Mouse (Mus musculus) cerebellum, adult 9-10 months (tissue): ENCODE results near the gene Sema3b.

ENCODE experiments used
- DNase-seq: peaks from one replicate; pipeline ENCODE4 v3.0.0; 2022

Gene Sema3b

GRCm38 (mm10) chr9:107612191-107612944 lies 3.3 kb upstream of the Sema3b start:
- DNase-seq, result peak; percentile 97

DNA sequence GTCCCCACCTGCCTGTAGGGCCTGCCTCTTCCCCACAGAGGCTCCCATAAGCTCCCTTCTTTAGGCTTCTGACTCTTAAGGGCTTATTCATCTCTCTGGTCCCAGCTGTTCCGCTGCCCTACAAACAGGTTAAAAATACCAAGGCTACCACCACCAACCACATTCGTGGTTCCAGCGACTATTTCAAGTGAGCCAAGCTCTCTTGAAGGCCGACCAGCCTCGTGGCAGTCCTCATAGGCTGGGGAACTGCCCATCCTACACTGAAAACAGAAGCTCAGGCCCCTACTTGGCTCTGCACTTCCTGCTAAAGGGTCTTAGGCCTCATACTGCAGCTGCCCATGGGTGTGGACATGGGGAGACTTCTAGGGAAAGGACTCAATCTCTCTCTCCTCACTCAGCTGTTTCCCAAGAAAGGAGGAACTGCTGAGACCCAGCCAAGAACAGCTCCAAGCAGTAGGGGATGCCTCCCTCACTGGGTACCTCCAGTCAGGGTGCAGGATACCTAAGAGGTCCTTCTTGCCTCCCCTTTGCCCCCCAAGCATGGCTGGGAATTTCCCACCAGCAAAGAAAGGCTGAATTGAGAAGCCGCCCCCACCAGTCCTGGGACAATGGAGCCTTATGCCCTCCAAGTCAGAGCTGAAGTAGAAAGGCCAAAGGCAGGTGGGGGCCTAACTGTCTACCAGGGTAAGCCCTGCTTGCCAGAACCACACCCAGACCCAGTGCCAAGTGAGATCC lies 2.6 kb upstream of the Sema3b start:
- no peak for DNase-seq

DNA sequence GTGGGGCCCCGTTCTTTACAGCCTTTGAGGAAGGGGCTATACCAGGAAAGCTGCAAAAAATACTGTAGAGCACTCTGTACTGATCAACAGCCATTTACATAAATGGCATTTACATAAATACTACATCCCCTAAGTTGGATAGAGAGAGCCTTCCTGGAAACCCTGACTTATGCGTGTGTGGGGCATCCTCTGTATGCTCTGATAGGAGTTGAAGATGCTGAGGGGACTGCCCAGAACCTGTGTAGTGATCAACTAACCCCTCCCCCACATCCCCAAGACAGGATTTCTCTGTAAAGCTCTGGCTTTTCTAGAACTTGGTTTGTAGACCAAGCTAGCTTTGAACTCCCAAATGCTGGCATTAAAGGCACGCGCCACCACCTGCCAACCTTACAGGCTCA lies 403 bp upstream of the Sema3b start:
- no peak for DNase-seq

GRCm38 (mm10) chr9:107607653-107608245 lies 1.3 kb downstream of the Sema3b start:
- DNase-seq, result no peak

- no peak for DNase-seq
Measured at GRCm38 (mm10) chr9:107607036-107607435, 2.0 kb downstream of the Sema3b start.

DNA sequence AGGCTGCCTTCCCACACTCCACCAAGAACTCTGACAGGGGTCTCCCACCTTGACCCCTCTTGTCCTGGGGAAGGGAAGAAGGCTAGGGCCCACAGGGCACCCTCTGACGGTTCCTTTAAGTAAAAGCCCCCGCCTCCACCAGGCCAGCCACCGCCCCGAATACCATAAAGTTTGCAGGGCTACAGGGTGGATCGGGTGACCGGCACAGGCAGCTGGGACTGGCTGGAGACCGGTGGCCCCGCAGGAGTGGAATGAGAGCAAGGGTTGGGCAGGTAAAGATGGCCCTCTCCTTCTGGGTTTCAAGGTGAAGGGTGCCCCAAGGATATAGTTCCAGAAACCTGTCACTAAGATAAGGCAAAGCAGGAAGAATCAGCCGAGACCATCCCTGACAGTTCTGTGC lies 2.4 kb downstream of the Sema3b start:
- no peak for DNase-seq

- DNase-seq, result no peak
Measured at GRCm38 (mm10) chr9:107605041-107605661, 3.9 kb downstream of the Sema3b start.

DNA sequence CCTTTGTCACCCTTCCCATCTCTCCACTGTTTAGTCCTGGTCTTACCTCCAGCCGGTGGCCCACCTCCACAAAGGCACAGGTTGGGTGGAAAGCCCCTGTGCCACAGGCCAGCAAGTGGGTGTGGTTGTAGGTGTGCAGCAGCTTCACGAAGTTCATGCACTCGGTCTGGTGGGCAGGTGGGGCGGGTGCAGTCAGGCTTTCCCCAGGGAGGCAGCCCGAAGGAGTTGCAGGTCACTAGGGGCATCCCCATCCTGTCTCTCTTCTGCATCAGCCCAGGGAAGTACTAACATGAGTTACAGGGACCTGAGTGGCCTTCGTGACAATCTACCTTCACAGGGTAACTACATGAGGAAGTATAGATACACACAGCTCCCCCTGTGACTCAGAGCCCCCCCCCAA lies 5.8 kb downstream of the Sema3b start:
- no peak for DNase-seq

- peak; percentile 93 for DNase-seq
Measured at GRCm38 (mm10) chr9:107602068-107602648, 6.9 kb downstream of the Sema3b start.

- no peak for DNase-seq
Measured at GRCm38 (mm10) chr9:107601275-107601674, 7.8 kb downstream of the Sema3b start.

- peak; percentile 67 for DNase-seq
Measured at GRCm38 (mm10) chr9:107600745-107601144, 8.3 kb downstream of the Sema3b start.

GRCm38 (mm10) chr9:107599842-107600241 lies 9.2 kb downstream of the Sema3b start:
- peak; percentile 66 for DNase-seq

GRCm38 (mm10) chr9:107599433-107599832 lies 9.6 kb downstream of the Sema3b start:
- no peak for DNase-seq

GRCm38 (mm10) chr9:107598385-107598784 lies 10.6 kb downstream of the Sema3b start:
- DNase-seq, result no peak

DNA sequence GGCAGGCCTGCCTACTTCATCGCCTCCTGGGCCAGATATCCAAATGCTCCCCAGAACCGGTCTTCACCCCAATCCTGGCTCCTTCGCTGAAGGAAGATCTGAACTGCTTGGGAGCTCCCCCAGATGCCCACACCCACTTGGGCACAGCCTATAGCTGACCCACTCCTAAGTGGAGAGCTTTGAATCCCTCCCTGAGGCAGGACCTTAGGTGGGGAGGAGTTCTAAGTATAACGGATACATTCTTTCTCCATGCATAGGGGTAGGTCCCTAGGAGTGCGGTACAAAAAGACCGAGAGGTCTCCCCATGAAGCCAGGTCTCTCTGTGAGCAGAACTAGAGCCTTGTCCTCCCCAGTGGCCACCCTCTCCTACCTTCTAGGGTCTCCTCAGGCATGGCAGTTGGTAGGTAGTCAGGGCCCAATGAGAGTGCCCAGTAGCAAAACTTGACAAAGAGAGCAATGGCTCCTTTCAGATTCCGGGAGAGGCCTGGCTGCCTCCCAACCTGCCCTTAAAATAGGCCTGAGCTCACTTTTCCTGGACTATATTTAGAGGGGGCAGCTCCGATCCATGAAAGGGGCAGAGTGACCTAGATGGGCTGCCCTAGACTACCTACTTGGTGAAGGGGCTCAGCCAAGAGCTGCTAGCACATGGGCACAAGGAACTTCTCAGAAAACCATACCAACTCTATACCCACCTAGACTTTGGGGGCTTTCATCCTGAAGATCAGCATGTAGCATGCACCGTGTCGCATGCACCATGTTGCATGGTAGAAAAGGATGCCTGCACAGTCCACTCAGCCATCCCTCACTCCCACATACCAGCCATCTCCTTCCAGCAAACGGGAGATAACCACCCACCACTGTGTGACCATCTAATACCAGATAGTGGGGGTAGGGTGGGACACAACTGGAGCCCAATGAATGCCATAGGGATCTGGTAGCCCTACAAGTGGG lies 12.1 kb downstream of the Sema3b start:
- no peak for DNase-seq

- no peak for DNase-seq
Measured at GRCm38 (mm10) chr9:107594281-107595062, 14.6 kb downstream of the Sema3b start.

DNA sequence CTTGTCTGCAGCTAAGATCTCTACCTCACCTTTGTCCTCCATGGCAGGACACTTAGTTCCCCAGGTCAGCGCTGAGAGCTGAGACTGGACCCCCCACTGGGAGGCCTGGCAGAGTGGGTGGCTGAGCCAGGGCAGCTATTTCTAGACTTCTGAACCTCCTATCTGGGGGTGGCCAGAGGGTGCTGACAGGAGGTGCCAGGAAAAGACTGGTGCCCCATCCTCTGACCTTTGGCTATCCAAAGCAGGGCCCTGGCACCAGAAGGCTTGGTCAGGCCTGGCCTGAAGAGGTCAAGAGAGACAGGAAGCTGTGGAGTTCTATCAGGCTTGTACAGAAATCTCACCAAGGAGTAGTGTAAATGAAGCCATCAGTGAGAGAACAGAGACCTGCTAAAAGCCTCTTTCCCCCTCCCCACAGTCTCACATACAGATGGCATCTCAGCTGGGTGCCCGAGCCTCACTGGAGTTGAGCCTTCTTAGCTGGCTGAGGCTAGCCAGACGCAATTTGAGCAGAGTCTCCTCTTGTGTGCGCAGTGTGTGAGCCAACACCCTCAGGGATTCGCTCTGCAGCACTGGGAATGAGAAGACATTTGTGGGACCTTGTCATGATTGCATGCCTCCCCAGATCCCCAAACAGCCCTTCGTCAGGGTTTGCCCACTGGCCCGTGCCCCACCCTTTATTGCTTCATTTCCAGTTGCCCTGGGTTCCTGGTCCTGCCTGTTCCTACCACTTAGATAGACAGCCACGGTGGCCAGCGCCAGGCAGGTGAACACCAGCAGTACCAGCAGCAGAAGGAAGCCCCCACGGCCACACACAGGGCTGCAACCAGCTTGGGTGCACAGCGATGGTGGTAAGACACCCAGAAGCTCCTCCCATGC lies 15.7 kb downstream of the Sema3b start:
- peak; percentile 93 for DNase-seq

DNA sequence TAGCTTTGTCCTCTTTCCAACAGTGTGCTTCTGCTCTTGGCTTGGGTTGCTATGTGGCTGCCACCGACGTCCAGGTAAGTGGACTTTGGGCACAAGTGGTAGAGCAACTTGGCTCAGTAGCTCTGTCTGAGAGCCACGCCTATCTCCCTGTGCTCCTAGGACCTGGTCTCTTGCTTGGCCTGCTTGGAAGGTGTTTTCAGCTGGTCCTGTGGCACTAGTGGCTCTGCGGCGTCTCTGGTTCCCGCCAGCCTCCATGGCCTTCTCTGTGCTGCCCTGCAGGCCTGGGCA lies 18.3 kb downstream of the Sema3b start:
- DNase-seq, result no peak

- DNase-seq, result no peak
Measured at GRCm38 (mm10) chr9:107590058-107590772, 18.8 kb downstream of the Sema3b start.
